Mouse (Mus musculus) embryonic facial prominence, embryonic 11.5 days (tissue): ENCODE data around the gene Tyrobp. TPM values are rescaled to one million over a fixed set of nuclear protein-coding genes. Genes with fewer than 3 reads are reported as not detected.

Experiments used
- ATAC-seq: fragments of 200-750 bp; cut with Nextera tagmentation; replicated peaks from 2 replicates; pipeline ENCODE4 v1.8.0; 2017; ENCODE audit warnings: low read depth; ENCODE audit not compliant: insufficient number of reproducible peaks, low FRiP score, low TSS enrichment
- DNase-seq: peaks from one replicate; pipeline ENCODE4 v3.0.0-alpha.2; 2015; ENCODE audit warnings: low spot score
- H3K27ac ChIP-seq: fragments of 300-500 bp; sonication (generic); replicated peaks from 2 replicates; pipeline ENCODE4 v1.5.1; 2014; ENCODE audit warnings: mild to moderate bottlenecking, low read depth, low read length, control low read depth
- H3K27me3 ChIP-seq: fragments of 300-500 bp; sonication (generic); 2 replicates; pipeline ENCODE4 v1.6.1; 2014; ENCODE audit warnings: mild to moderate bottlenecking, low read length, moderate library complexity, mixed read lengths; ENCODE audit not compliant: control insufficient read depth, insufficient read depth
- H3K36me3 ChIP-seq: fragments of 300-500 bp; sonication (generic); replicated peaks from 2 replicates; pipeline ENCODE4 v1.6.1; 2014; ENCODE audit warnings: low read depth, mild to moderate bottlenecking, low read length, moderate library complexity, mixed read lengths; ENCODE audit not compliant: control insufficient read depth, insufficient read depth
- H3K4me1 ChIP-seq: fragments of 300-500 bp; sonication (generic); 2 replicates; pipeline ENCODE4 v1.6.1; 2014; ENCODE audit warnings: low read length, mixed read lengths; ENCODE audit not compliant: control insufficient read depth, insufficient read depth
- H3K4me2 ChIP-seq: fragments of 300-500 bp; sonication (generic); 2 replicates; pipeline ENCODE4 v1.6.1; 2014; ENCODE audit warnings: low read depth, mild to moderate bottlenecking, control low read depth, low read length, moderate library complexity
- H3K4me3 ChIP-seq: fragments of 300-500 bp; sonication (generic); 2 replicates; pipeline ENCODE4 v1.5.1; 2014; ENCODE audit warnings: low read depth, low read length, control low read depth
- H3K9ac ChIP-seq: fragments of 300-500 bp; sonication (generic); replicated peaks from 2 replicates; pipeline ENCODE4 v1.6.1; 2014; ENCODE audit warnings: mild to moderate bottlenecking, control low read depth, low read length
- H3K9me3 ChIP-seq: fragments of 300-500 bp; sonication (generic); replicated peaks from 2 replicates; pipeline ENCODE4 v1.6.1; 2016; ENCODE audit warnings: mild to moderate bottlenecking, low read length, inconsistent platforms, mixed read lengths; ENCODE audit not compliant: control insufficient read depth
- WGBS: fragments of 180-500 bp; shearing (Covaris S2); extraction: QIAGEN DNeasy Blood & Tissue Kit; methylation state at CpG from one replicate; pipeline ENCODE4 v1.1.7; 2014; 5-methylcytosine and 5-hydroxymethylcytosine counted together
- polyA plus RNA-seq: library from polyadenylated mRNA; unstranded; fragments of >200 nt; fragmentation: Nextera tagmentation; extraction: Ambion mirVana; gene quantifications from 2 replicates; pipeline ENCODE4 v1.2.1, GENCODE M21; 2014

Gene Tyrobp
- polyA plus RNA-seq, 1 experiment from 2014 or later = 17.9 TPM

DNA sequence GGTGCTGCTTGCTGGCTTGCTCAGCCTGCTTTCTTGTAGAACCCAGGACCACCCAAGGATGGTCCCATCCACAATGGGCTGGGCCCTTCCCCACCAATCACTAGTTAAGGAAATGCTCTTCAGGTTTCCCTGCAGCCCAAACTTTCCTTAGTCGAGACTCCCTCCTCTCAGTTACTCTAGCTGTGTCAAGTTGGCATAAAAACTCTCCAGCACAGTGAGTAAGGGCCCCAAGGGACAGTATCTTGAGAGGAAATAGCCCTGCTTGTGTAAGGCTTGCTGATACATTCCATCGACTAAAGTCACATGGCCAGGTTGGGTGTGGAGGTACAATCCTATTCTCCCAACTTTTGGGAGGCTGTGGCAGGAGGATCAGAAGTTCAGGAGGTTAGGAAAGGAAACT, 16.6 kb downstream of the Tyrobp start:
- Histone ChIP-seq H3K27me3 (no peaks in the 10 kb centered on the region), H3K9ac (no peak overlapping the region), H3K27ac (no peak overlapping the region), H3K4me3 (no peak overlapping the region), H3K4me1 (no peaks in the 10 kb centered on the region), H3K4me2 (no peak overlapping the region), H3K9me3 (no peaks in the 10 kb centered on the region), H3K36me3 (no peaks in the 10 kb centered on the region)
- no peak for ATAC-seq
- no peak for DNase-seq
- WGBS = 50% methylated on average over 2 of the region's 2 CpGs

DNA sequence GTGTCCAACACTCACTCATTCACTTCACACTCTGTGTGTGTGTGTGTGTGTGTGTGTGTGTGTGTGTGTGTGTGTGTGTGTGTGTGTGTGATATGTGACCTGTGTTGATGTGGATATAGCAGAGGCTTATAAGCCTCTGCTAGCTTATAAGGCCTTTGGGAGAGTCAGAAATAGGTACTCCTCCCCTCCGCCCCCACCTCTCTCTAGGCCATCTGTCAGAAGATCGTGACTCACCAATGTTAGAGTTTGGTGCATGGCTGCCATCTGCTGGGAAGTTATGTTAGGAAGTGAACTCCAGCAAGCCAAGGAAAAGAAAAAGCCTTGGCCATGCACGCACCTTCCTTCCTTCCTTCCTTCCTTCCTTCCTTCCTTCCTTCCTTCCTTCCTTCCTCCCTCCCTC, 18.2 kb downstream of the Tyrobp start:
- Histone ChIP-seq H3K9me3 (no peaks in the 10 kb centered on the region), H3K4me1 (no peaks in the 10 kb centered on the region), H3K4me3 (no peak overlapping the region), H3K27me3 (no peaks in the 10 kb centered on the region), H3K4me2 (no peak overlapping the region), H3K27ac (no peak overlapping the region), H3K36me3 (no peaks in the 10 kb centered on the region; the same call in 1 of the 2 replicates), H3K9ac (no peak overlapping the region)
- DNase-seq (peak; percentile 70), ATAC-seq (no peak)
- 17% methylated on average over 3 of the region's 3 CpGs for WGBS

DNA sequence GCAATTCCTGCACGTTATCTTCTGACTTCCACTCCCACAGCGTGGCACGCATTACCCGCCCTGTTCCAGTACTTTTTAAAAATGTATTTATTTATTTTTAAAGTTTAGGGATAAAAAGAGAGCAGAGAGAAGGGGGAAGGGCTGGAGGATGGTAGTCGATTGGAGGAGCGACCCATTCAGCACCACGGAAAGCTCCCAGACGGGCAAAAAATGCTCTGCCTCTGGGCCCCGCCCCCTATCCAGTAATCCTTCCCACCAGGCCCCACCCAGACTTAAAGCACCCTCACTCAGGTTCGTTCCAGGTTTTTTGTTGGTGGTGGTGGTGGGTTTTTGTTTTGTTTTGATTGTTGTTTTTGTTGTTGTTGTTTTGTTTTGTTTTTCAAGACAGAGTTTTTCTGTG, 20.7 kb downstream of the Tyrobp start:
- no peaks in the 10 kb centered on the region; the same call in 1 of the 2 replicates for H3K27me3 ChIP-seq
- DNase-seq = peak; percentile 77
- H3K9me3 ChIP-seq = no peaks in the 10 kb centered on the region
- H3K36me3 ChIP-seq = no peaks in the 10 kb centered on the region; the same call in 1 of the 2 replicates
- no peak overlapping the region for H3K4me2 ChIP-seq
- WGBS = 2% methylated on average over 10 of the region's 10 CpGs
- H3K9ac ChIP-seq = no peak overlapping the region
- ATAC-seq = no peak
- no peak overlapping the region for H3K4me3 ChIP-seq
- no peaks in the 10 kb centered on the region for H3K4me1 ChIP-seq
- H3K27ac ChIP-seq = no peak overlapping the region

DNA sequence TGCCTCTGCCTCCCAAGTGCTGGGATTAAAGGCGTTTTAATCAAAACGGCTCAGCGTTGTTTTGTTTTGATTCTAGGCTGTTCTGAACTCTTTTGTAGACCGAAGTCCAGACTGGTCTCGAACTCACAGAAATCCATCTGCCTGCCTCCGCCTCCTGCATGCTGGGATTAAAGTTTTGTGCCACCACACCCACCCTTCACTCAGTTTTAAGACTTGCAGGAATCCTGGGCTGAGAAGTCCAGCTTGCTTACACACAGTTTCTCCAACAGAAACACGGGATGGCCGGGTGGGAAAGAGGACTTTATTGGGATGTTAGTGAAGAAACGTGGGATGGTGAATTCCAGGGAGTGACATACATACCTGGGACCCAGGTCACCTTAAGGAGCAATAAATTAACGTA, 21.1 kb downstream of the Tyrobp start:
- H3K27me3 ChIP-seq = no peaks in the 10 kb centered on the region; the same call in 1 of the 2 replicates
- H3K9ac ChIP-seq = no peak overlapping the region
- no peak overlapping the region for H3K4me2 ChIP-seq
- no peak for DNase-seq
- H3K4me1 ChIP-seq = no peaks in the 10 kb centered on the region
- H3K9me3 ChIP-seq = no peaks in the 10 kb centered on the region
- H3K36me3 ChIP-seq = no peaks in the 10 kb centered on the region; the same call in 1 of the 2 replicates
- H3K4me3 ChIP-seq = no peak overlapping the region
- H3K27ac ChIP-seq = no peak overlapping the region
- WGBS = 71% methylated on average over 10 of the region's 10 CpGs
- no peak for ATAC-seq

DNA sequence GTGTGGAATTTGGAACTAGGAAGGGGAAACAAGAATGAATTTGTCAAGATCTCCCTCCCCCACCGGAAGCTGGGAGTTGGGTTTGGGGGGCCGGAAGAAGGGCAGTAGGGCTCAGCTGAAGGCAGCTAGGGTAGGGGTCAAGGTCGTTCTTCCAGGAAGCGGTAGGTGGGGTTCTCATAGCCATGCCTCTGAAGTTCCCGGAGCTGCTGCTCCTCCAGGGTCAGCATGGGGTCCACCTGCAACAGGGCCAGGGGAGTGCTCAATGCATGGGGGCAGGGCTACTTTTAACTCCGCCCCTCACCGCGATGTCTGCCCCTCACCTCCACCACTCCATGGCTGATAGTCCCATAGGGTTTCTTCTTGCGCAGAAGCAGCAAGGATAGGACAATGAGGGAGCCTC, 21.6 kb downstream of the Tyrobp start:
- no peak for DNase-seq
- ATAC-seq = no peak
- no peak overlapping the region for H3K27ac ChIP-seq
- no peak overlapping the region for H3K9ac ChIP-seq
- H3K4me1 ChIP-seq = no peaks in the 10 kb centered on the region
- WGBS = 46% methylated on average over 9 of the region's 9 CpGs
- no peak overlapping the region for H3K4me3 ChIP-seq
- H3K36me3 ChIP-seq = no peaks in the 10 kb centered on the region; the same call in 1 of the 2 replicates
- H3K27me3 ChIP-seq = no peaks in the 10 kb centered on the region; the same call in 1 of the 2 replicates
- H3K9me3 ChIP-seq = no peaks in the 10 kb centered on the region
- no peak overlapping the region for H3K4me2 ChIP-seq

DNA sequence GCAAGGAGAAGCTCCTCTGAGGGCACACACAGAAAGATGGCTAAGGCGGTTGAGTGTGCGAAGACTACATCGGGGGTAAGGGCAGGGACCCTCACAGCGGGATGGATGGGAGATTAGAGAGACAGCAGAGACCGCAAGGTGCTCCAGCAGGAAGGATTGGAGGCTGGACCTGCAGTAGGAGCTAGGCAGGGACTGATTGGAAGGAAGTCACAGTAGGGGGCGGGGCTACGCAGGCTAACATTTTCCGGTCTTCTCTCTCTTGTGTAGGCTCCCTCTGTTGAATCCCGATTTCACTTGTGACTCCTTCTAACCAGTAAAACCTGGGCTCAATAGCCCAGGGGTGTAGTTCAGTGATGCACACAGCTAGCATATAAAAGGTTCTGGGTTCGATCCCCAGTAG, 23.3 kb downstream of the Tyrobp start:
- H3K27me3 ChIP-seq = no peaks in the 10 kb centered on the region; the same call in 1 of the 2 replicates
- no peak overlapping the region for H3K27ac ChIP-seq
- 13% methylated on average over 10 of the region's 10 CpGs for WGBS
- no peaks in the 10 kb centered on the region for H3K4me1 ChIP-seq
- no peak overlapping the region for H3K4me2 ChIP-seq
- no peaks in the 10 kb centered on the region; the same call in 1 of the 2 replicates for H3K36me3 ChIP-seq
- DNase-seq = no peak
- H3K4me3 ChIP-seq = no peak overlapping the region
- no peak overlapping the region for H3K9ac ChIP-seq
- ATAC-seq = no peak
- H3K9me3 ChIP-seq = no peaks in the 10 kb centered on the region

DNA sequence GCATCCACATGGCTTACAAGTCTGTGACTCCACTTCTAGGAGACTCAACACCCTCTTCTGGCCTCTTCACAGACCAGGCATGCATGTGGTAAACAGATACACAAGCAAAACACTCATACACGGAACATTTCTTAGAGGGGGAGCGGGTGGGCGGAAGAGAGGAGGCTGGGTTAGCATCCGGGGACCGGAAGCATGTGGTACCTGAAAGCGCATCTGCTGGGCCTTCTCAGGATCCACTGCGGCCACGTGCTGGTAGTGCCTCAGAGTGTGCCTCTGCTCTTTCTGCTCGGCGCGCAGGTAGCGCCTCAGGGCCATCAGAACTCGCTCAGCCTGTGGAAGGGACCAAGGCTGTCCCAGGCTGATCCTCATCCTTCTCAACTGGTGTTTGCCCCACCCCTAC, 26.2 kb downstream of the Tyrobp start:
- WGBS = 80% methylated on average over 13 of the region's 13 CpGs
- Histone ChIP-seq H3K4me3 (no peak overlapping the region), H3K36me3 (no peaks in the 10 kb centered on the region; the same call in 1 of the 2 replicates), H3K27ac (no peak overlapping the region), H3K9me3 (no peaks in the 10 kb centered on the region), H3K4me2 (no peak overlapping the region), H3K27me3 (peaks cover 13% of the 10 kb centered on the region; the same call in 1 of the 2 replicates), H3K9ac (no peak overlapping the region), H3K4me1 (peaks cover 4% of the 10 kb centered on the region)
- ATAC-seq (no peak), DNase-seq (no peak)

DNA sequence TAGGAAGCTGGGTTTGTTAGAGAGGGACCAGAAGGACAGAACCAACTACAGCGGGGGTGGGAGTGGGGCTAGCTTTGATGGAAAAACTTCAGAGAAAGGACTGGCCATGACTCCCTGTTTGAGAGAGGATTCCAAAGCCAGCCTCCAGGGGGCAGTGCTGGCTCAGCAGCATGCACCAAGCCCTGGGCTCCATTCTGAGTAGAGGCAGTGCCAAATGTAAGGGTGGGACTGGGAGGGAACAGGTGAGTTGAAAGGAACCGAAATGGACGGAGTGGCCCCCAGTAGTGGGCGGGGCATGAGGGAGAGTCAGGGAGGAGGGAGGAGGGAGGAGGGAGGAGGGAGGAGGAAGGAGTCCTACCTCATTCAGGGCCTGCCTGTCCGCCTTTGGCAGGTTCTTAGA, 27.1 kb downstream of the Tyrobp start:
- Histone ChIP-seq H3K4me1 (peaks cover 4% of the 10 kb centered on the region), H3K9ac (no peak overlapping the region), H3K4me3 (no peak overlapping the region), H3K27me3 (peaks cover 14% of the 10 kb centered on the region; the same call in 1 of the 2 replicates), H3K4me2 (no peak overlapping the region), H3K27ac (no peak overlapping the region), H3K9me3 (no peaks in the 10 kb centered on the region), H3K36me3 (no peaks in the 10 kb centered on the region; the same call in 1 of the 2 replicates)
- no peak for ATAC-seq
- DNase-seq = peak; percentile 57
- 25% methylated on average over 5 of the region's 5 CpGs for WGBS
